Mouse (Mus musculus): Measurements from ENCODE around the gene Dph3. TPM values are rescaled to one million over a fixed set of nuclear protein-coding genes. Genes with fewer than 3 reads are reported as not detected.
"Not testable (repeated sequence)": the region's sequence is repeated elsewhere in the genome, so short reads cannot be mapped to it uniquely, and the experiment has no call there.

Dph3 gene
- total and polyA plus RNA-seq, 3 experiments = 75.7 to 125 (median 92.9) TPM

GRCm38 (mm10) chr14:32128409-32128808, 42.9 kb upstream of the Dph3 start:
- no peaks in the 10 kb centered on the region for H3K79me2 ChIP-seq (replicated peaks; ENCODE audit: control insufficient read depth, extremely low read depth, insufficient read depth, poor library complexity, severe bottlenecking)

GRCm38 (mm10) chr14:32125256-32125655, 39.7 kb upstream of the Dph3 start:
- dilution Hi-C loops (cut with MboI; ENCODE audit: extremely low pct_ligation_motif_present, extremely low pct_unique_long_range_greater_than_20kb, low sequenced_read_pairs); H3K4me1 ChIP-seq (ENCODE audit: control insufficient read depth in 1 of 2, insufficient read depth in 2 of 2); H3K9ac ChIP-seq (ENCODE audit: insufficient read depth, low read depth); H3K9me3 ChIP-seq (replicated peaks; ENCODE audit: low read length); H3K79me2 ChIP-seq (replicated peaks; ENCODE audit: control insufficient read depth, extremely low read depth, insufficient read depth, poor library complexity, severe bottlenecking); in situ Hi-C loops (cut with MboI; ENCODE audit: low pct_ligation_motif_present, low pct_unique_long_range_greater_than_20kb, low sequenced_read_pairs); DNase-seq (ENCODE audit: extremely low read depth); H3K4me3 ChIP-seq (replicated peaks in 1 of 3; ENCODE audit: low read depth in 2 of 3, low read length in 2 of 3, poor library complexity in 1 of 3); H3K27ac ChIP-seq (ENCODE audit: insufficient read depth, low read depth); H3K27me3 ChIP-seq (replicated peaks); H3K36me3 ChIP-seq (replicated peaks in 1 of 2; ENCODE audit: control insufficient read depth in 1 of 2, insufficient read depth in 1 of 2, low read length in 1 of 2); H3K4me2 ChIP-seq (ENCODE audit: insufficient read depth, low read depth, poor library complexity, severe bottlenecking): not testable (repeated sequence)

More at GRCm38 (mm10) chr14:32128409-32128808, 42.9 kb upstream of the Dph3 start:
- Histone ChIP-seq H3K27me3 (replicated peaks) (peaks cover 3% of the 10 kb centered on the region), H3K4me2 (ENCODE audit: insufficient read depth, low read depth, poor library complexity, severe bottlenecking) (no peak overlapping the region), H3K9me3 (replicated peaks; ENCODE audit: low read length) (no peaks in the 10 kb centered on the region), H3K4me1 (ENCODE audit: control insufficient read depth in 1 of 2, insufficient read depth in 2 of 2) (peaks cover 0 to 7% of the 10 kb centered on the region in 2 experiments; a peak in 1 of 4 replicates), H3K9ac (ENCODE audit: insufficient read depth, low read depth) (no peak overlapping the region), H3K27ac (ENCODE audit: insufficient read depth, low read depth) (no peak overlapping the region), H3K36me3 (replicated peaks in 1 of 2; ENCODE audit: control insufficient read depth in 1 of 2, insufficient read depth in 1 of 2, low read length in 1 of 2) (no peaks in the 10 kb centered on the region), H3K4me3 (replicated peaks in 1 of 3; ENCODE audit: low read depth in 2 of 3, low read length in 2 of 3, poor library complexity in 1 of 3) (no peak overlapping the region)
- TF ChIP-seq RAD21 (IDR thresholded peaks at IDR 0.05; ENCODE audit: low read depth, low read length) (peak; percentile 44), SMC3 (IDR thresholded peaks at IDR 0.05; ENCODE audit: low read depth, low read length) (peak; percentile 7; the same call in 1 of the 2 replicates), CTCF (conservative IDR thresholded peaks at IDR 0.05 in 1 of 2, IDR thresholded peaks at IDR 0.05 in 1 of 2; ENCODE audit: low read depth in 2 of 2, low read length in 2 of 2) (peak in 1 of 2 experiments; percentile 38; a peak in 2 of 4 replicates), MXI1 (IDR thresholded peaks at IDR 0.05; ENCODE audit: low read depth, low read length) (no peak)
- no peak for DNase-seq (ENCODE audit: extremely low read depth)
- dilution Hi-C loops (cut with MboI; ENCODE audit: extremely low pct_ligation_motif_present, extremely low pct_unique_long_range_greater_than_20kb, low sequenced_read_pairs) (no loop called here), in situ Hi-C loops (cut with MboI; ENCODE audit: low pct_ligation_motif_present, low pct_unique_long_range_greater_than_20kb, low sequenced_read_pairs) (no loop called here)

GRCm38 (mm10) chr14:32124261-32124660, 38.7 kb upstream of the Dph3 start:
- no peaks in the 10 kb centered on the region for H3K36me3 ChIP-seq (replicated peaks in 1 of 2; ENCODE audit: control insufficient read depth in 1 of 2, insufficient read depth in 1 of 2, low read length in 1 of 2)
- H3K9ac ChIP-seq (ENCODE audit: insufficient read depth, low read depth) = no peak overlapping the region
- H3K27me3 ChIP-seq (replicated peaks) = peaks cover 3% of the 10 kb centered on the region
- no peaks in the 10 kb centered on the region for H3K9me3 ChIP-seq (replicated peaks; ENCODE audit: low read length)
- H3K4me1 ChIP-seq (ENCODE audit: control insufficient read depth in 1 of 2, insufficient read depth in 2 of 2) = peaks cover 0 to 7% of the 10 kb centered on the region in 2 experiments; a peak in 1 of 4 replicates
- DNase-seq (ENCODE audit: extremely low read depth) = no peak
- H3K79me2 ChIP-seq (replicated peaks; ENCODE audit: control insufficient read depth, extremely low read depth, insufficient read depth, poor library complexity, severe bottlenecking) = no peaks in the 10 kb centered on the region
- H3K4me3 ChIP-seq (replicated peaks in 1 of 3; ENCODE audit: low read depth in 2 of 3, low read length in 2 of 3, poor library complexity in 1 of 3) = no peak overlapping the region
- H3K4me2 ChIP-seq (ENCODE audit: insufficient read depth, low read depth, poor library complexity, severe bottlenecking) = no peak overlapping the region
- TF ChIP-seq SMC3 (IDR thresholded peaks at IDR 0.05; ENCODE audit: low read depth, low read length) = no peak
- TF ChIP-seq BHLHE40 (IDR thresholded peaks at IDR 0.05; ENCODE audit: low read depth, low read length) = no peak
- no peak for TF ChIP-seq MAFK (IDR thresholded peaks at IDR 0.05; ENCODE audit: insufficient replicate concordance, low read length)
- TF ChIP-seq IRF4 (IDR thresholded peaks at IDR 0.05; ENCODE audit: low read depth, low read length) = no peak
- TF ChIP-seq ZKSCAN1 (IDR thresholded peaks at IDR 0.05; ENCODE audit: borderline replicate concordance, low read depth, low read length) = no peak
- TF ChIP-seq TBP (conservative IDR thresholded peaks at IDR 0.05; ENCODE audit: low read depth, low read length) = no peak
- dilution Hi-C loops (cut with MboI; ENCODE audit: extremely low pct_ligation_motif_present, extremely low pct_unique_long_range_greater_than_20kb, low sequenced_read_pairs) = no loop called here
- in situ Hi-C loops (cut with MboI; ENCODE audit: low pct_ligation_motif_present, low pct_unique_long_range_greater_than_20kb, low sequenced_read_pairs) = no loop called here
- H3K27ac ChIP-seq (ENCODE audit: insufficient read depth, low read depth) = no peak overlapping the region
